Comparison of ENCODE assay signal across 7 mouse cellular contexts in genomic region chr19:16063916-16064580, GRCm38 (mm10).
A peak's percentile ranks its signal among the peaks of the same experiment; 100 is the strongest.
DNase-seq lines count a peak whose midpoint lies in the region; ATAC-seq and TF ChIP-seq lines count a peak whose summit lies in the region.

No protein-coding gene starts in this region.

- no peak overlapping the region for H3K27ac ChIP-seq in cortical plate, adult 2 months (ENCODE audit: insufficient read depth, low read length)
- no peak overlapping the region for H3K27ac ChIP-seq in intestine, embryonic 15.5 days

- peak overlapping the region; percentile 62 for H3K4me2 ChIP-seq in intestine, embryonic 15.5 days (replicated peaks)

- H3K9me3 ChIP-seq in intestine, embryonic 15.5 days = no peaks in the 10 kb centered on the region

- ATAC-seq in intestine, embryonic 15.5 days = peak; percentile 79

- H3K27me3 ChIP-seq in intestine, embryonic 15.5 days (replicated peaks) = no peaks in the 10 kb centered on the region

- 12% methylated on average over 12 of the region's 12 CpGs for WGBS in intestine, embryonic 15.5 days

- H3K36me3 ChIP-seq in intestine, embryonic 15.5 days = no peaks in the 10 kb centered on the region

- TF ChIP-seq CTCF in cortical plate, adult 2 months (IDR thresholded peaks at IDR 0.05; ENCODE audit: extremely low read depth, insufficient read depth, low read length) = peak; percentile 72

- intact Hi-C loops in gastrocnemius, postnatal 36 days (cut with DNase I) = loop anchor here (2.0 to 10.0 kb wide), 3 partner anchors 141 to 535 kb away; no protein-coding TSS in a partner anchor
- intact Hi-C loops in left cerebral cortex, postnatal 25 days (cut with DNase I) = loop anchor here (2.0 to 5.0 kb wide), 3 partner anchors 133 to 535 kb away; no protein-coding TSS in a partner anchor

- no peak for TF ChIP-seq POLR2A in cortical plate, adult 2 months (IDR thresholded peaks at IDR 0.05; ENCODE audit: extremely low read depth, insufficient read depth, low read length)

- H3K4me3 ChIP-seq in cortical plate, adult 2 months (ENCODE audit: insufficient read depth, low read length) = peak overlapping the region; percentile 32
- H3K4me3 ChIP-seq in intestine, embryonic 15.5 days (replicated peaks) = 0 out of 2 replicates have a peak overlapping the region, but pooled peaks have one; percentile 14

- peak; percentile 90 for DNase-seq in adipocyte (ENCODE audit: low spot score)
- peak; percentile 49 to 56 for DNase-seq in gastrocnemius, postnatal 36 days
- DNase-seq in left cerebral cortex, postnatal 25 days (ENCODE audit: low spot score in 2 of 2) = peak; percentile 85 to 88
- DNase-seq in mesoderm, embryonic 11.5 days (ENCODE audit: low read depth, low spot score) = peak; percentile 84
- DNase-seq in right cerebral cortex, postnatal 36 days (ENCODE audit: low spot score in 2 of 2) = peak; percentile 50 to 71

- H3K9ac ChIP-seq in intestine, embryonic 15.5 days = peak overlapping the region; percentile 51

- no peaks in the 10 kb centered on the region for H3K4me1 ChIP-seq in cortical plate, adult 2 months (ENCODE audit: control insufficient read depth, insufficient read depth, low read length)
- H3K4me1 ChIP-seq in intestine, embryonic 15.5 days (replicated peaks) = 0 out of 2 replicates have a peak, but pooled peaks cover 4% of the 10 kb centered on the region
